Mouse (Mus musculus): Measurements from ENCODE around the gene Elovl3. TPM values are rescaled to one million over a fixed set of nuclear protein-coding genes. Genes with fewer than 3 reads are reported as not detected.
"Not testable (repeated sequence)": the region's sequence is repeated elsewhere in the genome, so short reads cannot be mapped to it uniquely, and the experiment has no call there.

Gene Elovl3
- total and polyA plus RNA-seq, 2 experiments = 2.6 to 9.8 TPM

GRCm38 (mm10) chr19:46149091-46149490, 17.4 kb downstream of the Elovl3 start:
- H3K4me3 ChIP-seq (ENCODE audit: insufficient read depth, low read depth, low read length) = no peak overlapping the region
- no peak for DNase-seq (ENCODE audit: extremely low read depth, low read depth, low spot score)
- no peak overlapping the region for H3K27ac ChIP-seq (replicated peaks; ENCODE audit: insufficient read depth, low read depth, low read length)
- H3K36me3 ChIP-seq (ENCODE audit: control insufficient read depth, insufficient read depth, low read length) = no peaks in the 10 kb centered on the region
- H3K4me1 ChIP-seq (ENCODE audit: control insufficient read depth, insufficient read depth, low read length) = peaks cover 12% of the 10 kb centered on the region
- H3K27me3 ChIP-seq (ENCODE audit: control insufficient read depth, insufficient read depth, low read length) = peaks cover 3% of the 10 kb centered on the region; the same call in 1 of the 2 replicates
- peaks cover 16% of the 10 kb centered on the region for H3K79me2 ChIP-seq (ENCODE audit: control insufficient read depth, insufficient read depth, low read length)
- no peak for TF ChIP-seq CTCF (IDR thresholded peaks at IDR 0.05; ENCODE audit: low read depth, low read length)
- TF ChIP-seq POLR2A (IDR thresholded peaks at IDR 0.05; ENCODE audit: extremely low read depth, insufficient read depth, low read length) = no peak
- WGBS = 44% methylated on average over 12 of the region's 12 CpGs
- no peak overlapping the region for H3K9ac ChIP-seq (ENCODE audit: low read depth, low read length)

- Histone ChIP-seq H3K79me2 (ENCODE audit: control insufficient read depth, insufficient read depth, low read length) (peaks cover 24% of the 10 kb centered on the region), H3K27ac (replicated peaks; ENCODE audit: insufficient read depth, low read depth, low read length) (peak within 1 kb of the TSS; percentile 53), H3K9ac (ENCODE audit: low read depth, low read length) (peak within 1 kb of the TSS; percentile 78), H3K4me3 (ENCODE audit: insufficient read depth, low read depth, low read length) (peak within 1 kb of the TSS; percentile 72), H3K36me3 (ENCODE audit: control insufficient read depth, insufficient read depth, low read length) (no peaks in the 10 kb centered on the region), H3K4me1 (ENCODE audit: control insufficient read depth, insufficient read depth, low read length) (peaks cover 24% of the 10 kb centered on the region), H3K27me3 (ENCODE audit: control insufficient read depth, insufficient read depth, low read length) (peaks cover 3% of the 10 kb centered on the region; the same call in 1 of the 2 replicates)
- TF ChIP-seq POLR2A (IDR thresholded peaks at IDR 0.05; ENCODE audit: extremely low read depth, insufficient read depth, low read length) = peak; percentile 89
- no peak for TF ChIP-seq CTCF (IDR thresholded peaks at IDR 0.05; ENCODE audit: low read depth, low read length)
- WGBS = under 1% methylated on average over 33 of the region's 37 CpGs
- peak; percentile 99 for DNase-seq (ENCODE audit: extremely low read depth, low read depth, low spot score)
These were observed 20.6 kb downstream of the Elovl3 start, which contains the start of gene Gbf1 for GRCm38 (mm10) chr19:46152127-46152803. TSS of gene Gbf1 (plus strand) at chr19:46152509.

- no peak for DNase-seq (ENCODE audit: extremely low read depth, low read depth, low spot score)
- Histone ChIP-seq H3K4me1 (ENCODE audit: control insufficient read depth, insufficient read depth, low read length) (no peaks in the 10 kb centered on the region), H3K27ac (replicated peaks; ENCODE audit: insufficient read depth, low read depth, low read length) (no peak overlapping the region), H3K79me2 (ENCODE audit: control insufficient read depth, insufficient read depth, low read length) (peaks cover 7% of the 10 kb centered on the region; the same call in 1 of the 2 replicates), H3K9ac (ENCODE audit: low read depth, low read length) (no peak overlapping the region), H3K4me3 (ENCODE audit: insufficient read depth, low read depth, low read length) (no peak overlapping the region), H3K27me3 (ENCODE audit: control insufficient read depth, insufficient read depth, low read length) (no peaks in the 10 kb centered on the region), H3K36me3 (ENCODE audit: control insufficient read depth, insufficient read depth, low read length) (peaks cover 38% of the 10 kb centered on the region)
- WGBS = 98% methylated on average over 3 of the region's 3 CpGs
- TF ChIP-seq POLR2A (IDR thresholded peaks at IDR 0.05; ENCODE audit: extremely low read depth, insufficient read depth, low read length) = no peak
- no peak for TF ChIP-seq CTCF (IDR thresholded peaks at IDR 0.05; ENCODE audit: low read depth, low read length)
These were observed 34.3 kb downstream of the Elovl3 start for GRCm38 (mm10) chr19:46165950-46166349.

- WGBS = 91% methylated on average over 1 of the region's 2 CpGs
- H3K9ac ChIP-seq (ENCODE audit: low read depth, low read length); H3K27ac ChIP-seq (replicated peaks; ENCODE audit: insufficient read depth, low read depth, low read length); H3K27me3 ChIP-seq (ENCODE audit: control insufficient read depth, insufficient read depth, low read length); H3K79me2 ChIP-seq (ENCODE audit: control insufficient read depth, insufficient read depth, low read length); DNase-seq (ENCODE audit: extremely low read depth, low read depth, low spot score); H3K4me3 ChIP-seq (ENCODE audit: insufficient read depth, low read depth, low read length); H3K4me1 ChIP-seq (ENCODE audit: control insufficient read depth, insufficient read depth, low read length): not testable (repeated sequence)
- peaks cover 46% of the 10 kb centered on the region for H3K36me3 ChIP-seq (ENCODE audit: control insufficient read depth, insufficient read depth, low read length)
These were observed 35.5 kb downstream of the Elovl3 start for GRCm38 (mm10) chr19:46167169-46167568.

- H3K79me2 ChIP-seq (ENCODE audit: control insufficient read depth, insufficient read depth, low read length) = peaks cover 7% of the 10 kb centered on the region; the same call in 1 of the 2 replicates
- H3K27ac ChIP-seq (replicated peaks; ENCODE audit: insufficient read depth, low read depth, low read length) = no peak overlapping the region
- peaks cover 43% of the 10 kb centered on the region for H3K36me3 ChIP-seq (ENCODE audit: control insufficient read depth, insufficient read depth, low read length)
- H3K4me3 ChIP-seq (ENCODE audit: insufficient read depth, low read depth, low read length) = no peak overlapping the region
- TF ChIP-seq POLR2A (IDR thresholded peaks at IDR 0.05; ENCODE audit: extremely low read depth, insufficient read depth, low read length) (no peak), CTCF (IDR thresholded peaks at IDR 0.05; ENCODE audit: low read depth, low read length) (no peak)
- H3K9ac ChIP-seq (ENCODE audit: low read depth, low read length) = no peak overlapping the region
- H3K4me1 ChIP-seq (ENCODE audit: control insufficient read depth, insufficient read depth, low read length) = no peaks in the 10 kb centered on the region
- 89% methylated on average over 3 of the region's 3 CpGs for WGBS
- DNase-seq (ENCODE audit: extremely low read depth, low read depth, low spot score) = no peak
- H3K27me3 ChIP-seq (ENCODE audit: control insufficient read depth, insufficient read depth, low read length) = no peaks in the 10 kb centered on the region
These were observed 37.7 kb downstream of the Elovl3 start for GRCm38 (mm10) chr19:46169396-46169795.

- DNase-seq (ENCODE audit: extremely low read depth, low read depth, low spot score) = no peak
- TF ChIP-seq POLR2A (IDR thresholded peaks at IDR 0.05; ENCODE audit: extremely low read depth, insufficient read depth, low read length) = no peak
- no peak for TF ChIP-seq CTCF (IDR thresholded peaks at IDR 0.05; ENCODE audit: low read depth, low read length)
These were observed 38.2 kb downstream of the Elovl3 start for GRCm38 (mm10) chr19:46169913-46170312.

More at GRCm38 (mm10) chr19:46169913-46170312, 38.2 kb downstream of the Elovl3 start:
- no peaks in the 10 kb centered on the region for H3K4me1 ChIP-seq (ENCODE audit: control insufficient read depth, insufficient read depth, low read length)
- H3K79me2 ChIP-seq (ENCODE audit: control insufficient read depth, insufficient read depth, low read length) = peaks cover 9% of the 10 kb centered on the region; the same call in 1 of the 2 replicates
- H3K36me3 ChIP-seq (ENCODE audit: control insufficient read depth, insufficient read depth, low read length) = peaks cover 40% of the 10 kb centered on the region
- H3K4me3 ChIP-seq (ENCODE audit: insufficient read depth, low read depth, low read length) = no peak overlapping the region
- no peaks in the 10 kb centered on the region for H3K27me3 ChIP-seq (ENCODE audit: control insufficient read depth, insufficient read depth, low read length)
- H3K9ac ChIP-seq (ENCODE audit: low read depth, low read length) = no peak overlapping the region
- H3K27ac ChIP-seq (replicated peaks; ENCODE audit: insufficient read depth, low read depth, low read length) = no peak overlapping the region
- WGBS = 70% methylated on average over 1 of the region's 1 CpGs

Data from liver, adult 2 months (tissue).